Mouse (Mus musculus): Measurements from ENCODE around the gene Ddx54. TPM values are rescaled to one million over a fixed set of nuclear protein-coding genes. Genes with fewer than 3 reads are reported as not detected.

Gene Ddx54
- total and polyA plus RNA-seq, 3 experiments: 63.7 to 91.8 (median 83.6) TPM

- H3K9ac ChIP-seq (ENCODE audit: insufficient read depth, low read depth): no peak overlapping the region
- H3K4me3 ChIP-seq (replicated peaks in 1 of 3; ENCODE audit: low read depth in 2 of 3, low read length in 2 of 3, poor library complexity in 1 of 3): no peak overlapping the region
- TF ChIP-seq ZNF384 (IDR thresholded peaks at IDR 0.05; ENCODE audit: low read depth, low read length) (no peak), MAX (IDR thresholded peaks at IDR 0.05; ENCODE audit: low read length) (no peak), MEF2A (IDR thresholded peaks at IDR 0.05; ENCODE audit: borderline replicate concordance, low read depth, low read length) (no peak), RCOR1 (conservative IDR thresholded peaks at IDR 0.05; ENCODE audit: low read depth, low read length) (no peak), POLR2AphosphoS2 (IDR thresholded peaks at IDR 0.05; ENCODE audit: low read depth, low read length) (no peak), MAFK (IDR thresholded peaks at IDR 0.05; ENCODE audit: insufficient replicate concordance, low read length) (no peak), ETS1 (conservative IDR thresholded peaks at IDR 0.05; ENCODE audit: low read depth, low read length) (no peak), JUND (conservative IDR thresholded peaks at IDR 0.05; ENCODE audit: low read depth, low read length) (no peak), PAX5 (IDR thresholded peaks at IDR 0.05; ENCODE audit: low read length) (no peak), CHD2 (IDR thresholded peaks at IDR 0.05; ENCODE audit: low read length) (no peak), IRF4 (IDR thresholded peaks at IDR 0.05; ENCODE audit: low read depth, low read length) (no peak), RAD21 (IDR thresholded peaks at IDR 0.05; ENCODE audit: low read depth, low read length) (no peak), TBP (conservative IDR thresholded peaks at IDR 0.05; ENCODE audit: low read depth, low read length) (no peak), UBTF (IDR thresholded peaks at IDR 0.05; ENCODE audit: low read depth, low read length) (no peak), BHLHE40 (IDR thresholded peaks at IDR 0.05; ENCODE audit: low read depth, low read length) (no peak), CHD1 (IDR thresholded peaks at IDR 0.05; ENCODE audit: low read depth, low read length) (no peak), MXI1 (IDR thresholded peaks at IDR 0.05; ENCODE audit: low read depth, low read length) (no peak), ZC3H11A (IDR thresholded peaks at IDR 0.05; ENCODE audit: low read depth, low read length) (no peak), SMC3 (IDR thresholded peaks at IDR 0.05; ENCODE audit: low read depth, low read length) (no peak), EP300 (IDR thresholded peaks at IDR 0.05; ENCODE audit: low read length) (no peak)
- no peak for DNase-seq (ENCODE audit: extremely low read depth)
- H3K27ac ChIP-seq (ENCODE audit: insufficient read depth, low read depth): no peak overlapping the region
- no peaks in the 10 kb centered on the region for H3K9me3 ChIP-seq (replicated peaks; ENCODE audit: low read length)
- in situ Hi-C loops (cut with MboI; ENCODE audit: low pct_ligation_motif_present, low pct_unique_long_range_greater_than_20kb, low sequenced_read_pairs) (no loop called here), dilution Hi-C loops (cut with MboI; ENCODE audit: extremely low pct_ligation_motif_present, extremely low pct_unique_long_range_greater_than_20kb, low sequenced_read_pairs) (no loop called here)
- no peaks in the 10 kb centered on the region for H3K79me2 ChIP-seq (replicated peaks; ENCODE audit: control insufficient read depth, extremely low read depth, insufficient read depth, poor library complexity, severe bottlenecking)
- H3K27me3 ChIP-seq (replicated peaks): no peaks in the 10 kb centered on the region
- peaks cover 10 to 61% of the 10 kb centered on the region in 2 experiments for H3K36me3 ChIP-seq (replicated peaks in 1 of 2; ENCODE audit: control insufficient read depth in 1 of 2, insufficient read depth in 1 of 2, low read length in 1 of 2)
- peaks cover 18 to 45% of the 10 kb centered on the region in 2 experiments for H3K4me1 ChIP-seq (ENCODE audit: control insufficient read depth in 1 of 2, insufficient read depth in 2 of 2)
- no peak overlapping the region for H3K4me2 ChIP-seq (ENCODE audit: insufficient read depth, low read depth, poor library complexity, severe bottlenecking)
These were observed 41.3 kb downstream of the Ddx54 start for GRCm38 (mm10) chr5:120653873-120654272.

- H3K4me2 ChIP-seq (ENCODE audit: insufficient read depth, low read depth, poor library complexity, severe bottlenecking): no peak overlapping the region
- H3K4me1 ChIP-seq (ENCODE audit: control insufficient read depth in 1 of 2, insufficient read depth in 2 of 2): peaks cover 14 to 26% of the 10 kb centered on the region in 2 experiments
- dilution Hi-C loops (cut with MboI; ENCODE audit: extremely low pct_ligation_motif_present, extremely low pct_unique_long_range_greater_than_20kb, low sequenced_read_pairs) (no loop called here), in situ Hi-C loops (cut with MboI; ENCODE audit: low pct_ligation_motif_present, low pct_unique_long_range_greater_than_20kb, low sequenced_read_pairs) (loop anchor here (5.0 kb wide), 1 partner anchor 34 kb away; no protein-coding TSS in a partner anchor)
- H3K27ac ChIP-seq (ENCODE audit: insufficient read depth, low read depth): no peak overlapping the region
- DNase-seq (ENCODE audit: extremely low read depth): no peak
- no peaks in the 10 kb centered on the region for H3K27me3 ChIP-seq (replicated peaks)
- TF ChIP-seq RAD21 (IDR thresholded peaks at IDR 0.05; ENCODE audit: low read depth, low read length) (no peak), MAX (IDR thresholded peaks at IDR 0.05; ENCODE audit: low read length) (no peak), GABPA (IDR thresholded peaks at IDR 0.05; ENCODE audit: insufficient replicate concordance, low read depth, low read length) (no peak), CTCF (conservative IDR thresholded peaks at IDR 0.05 in 1 of 2, IDR thresholded peaks at IDR 0.05 in 1 of 2; ENCODE audit: low read depth in 2 of 2, low read length in 2 of 2) (0 out of 4 replicates have a peak, but pooled peaks of 1 of the 2 experiments have one; percentile 1)
- H3K79me2 ChIP-seq (replicated peaks; ENCODE audit: control insufficient read depth, extremely low read depth, insufficient read depth, poor library complexity, severe bottlenecking): no peaks in the 10 kb centered on the region
- H3K9ac ChIP-seq (ENCODE audit: insufficient read depth, low read depth): no peak overlapping the region
- H3K9me3 ChIP-seq (replicated peaks; ENCODE audit: low read length): no peaks in the 10 kb centered on the region
- H3K4me3 ChIP-seq (replicated peaks in 1 of 3; ENCODE audit: low read depth in 2 of 3, low read length in 2 of 3, poor library complexity in 1 of 3): no peak overlapping the region
- H3K36me3 ChIP-seq (replicated peaks in 1 of 2; ENCODE audit: control insufficient read depth in 1 of 2, insufficient read depth in 1 of 2, low read length in 1 of 2): peaks cover 13 to 81% of the 10 kb centered on the region in 2 experiments
These were observed 43.8 kb downstream of the Ddx54 start for GRCm38 (mm10) chr5:120656281-120656751.

All from CH12.LX (cell line).